Mouse (Mus musculus) cerebellum, adult 18-20 months (tissue): Measurements from ENCODE around the gene Cplx1.
"Not testable (repeated sequence)": the region's sequence is repeated elsewhere in the genome, so short reads cannot be mapped to it uniquely, and the experiment has no call there.

Experiments
- DNase-seq, 2 experiments: peaks; one replicate each; pipeline ENCODE4 v3.0.0; 2021

Gene Cplx1

GRCm38 (mm10) chr5:108515581-108516361, 34.1 kb downstream of the Cplx1 start:
- DNase-seq = peak; percentile 70 to 77

GRCm38 (mm10) chr5:108502286-108502685, 47.5 kb downstream of the Cplx1 start:
- DNase-seq = no peak

- no peak for DNase-seq
Observed at GRCm38 (mm10) chr5:108501573-108501972, 48.3 kb downstream of the Cplx1 start.

- DNase-seq = not testable (repeated sequence)
Observed at GRCm38 (mm10) chr5:108486148-108486547, 63.7 kb downstream of the Cplx1 start.

GRCm38 (mm10) chr5:108485239-108485638, 64.6 kb downstream of the Cplx1 start:
- DNase-seq = peak; percentile 58 to 64

- no peak for DNase-seq
Observed at GRCm38 (mm10) chr5:108483006-108483405, 66.8 kb downstream of the Cplx1 start.

GRCm38 (mm10) chr5:108475977-108476376, 73.8 kb downstream of the Cplx1 start:
- DNase-seq = no peak

- no peak for DNase-seq
Observed at GRCm38 (mm10) chr5:108473737-108474136, 76.1 kb downstream of the Cplx1 start.

GRCm38 (mm10) chr5:108469617-108470016, 80.2 kb downstream of the Cplx1 start:
- DNase-seq = no peak
